Mouse (Mus musculus) layer of hippocampus, adult 2 months (tissue): ENCODE data around the gene Man2c1. TPM values are rescaled to one million over a fixed set of nuclear protein-coding genes. Genes with fewer than 3 reads are reported as not detected.
A peak's percentile ranks its signal among the peaks of the same experiment; 100 is the strongest.

Experiments
- DNase-seq, 2 experiments: peaks; one replicate each; pipeline ENCODE4 v3.0.0; 2022; ENCODE audit warnings: low spot score in 2 of 2
- H3K27ac ChIP-seq: fragments of 200-600 bp; 2 replicates; pipeline ENCODE4 v1.8.1; 2022
- H3K4me3 ChIP-seq: fragments of 200-600 bp; 2 replicates; pipeline ENCODE4 v1.8.1; 2022; ENCODE audit warnings: mild to moderate bottlenecking
- CTCF ChIP-seq: fragments of 200-600 bp; conservative IDR thresholded peaks from 2 replicates; pipeline ENCODE4 v1.8.1; 2022; ENCODE audit warnings: antibody characterized with exemption, mild to moderate bottlenecking, moderate library complexity
- long read RNA-seq, 2 experiments: library from polyadenylated mRNA; stranded (forward); transcript quantifications; one replicate each; pipeline ENCODE4 v2.0.0; 2021; ENCODE audit warnings: borderline mapping rate in 2 of 2
- total RNA-seq, 2 experiments: library from RNA; stranded (reverse); gene quantifications; 2 replicates each; pipeline ENCODE4 v1.2.3; 2021

Gene Man2c1
- total RNA-seq: 100 to 1,000 TPM; 162 to 175 TPM
- long read RNA-seq, experiment 1, transcript Man2c1-211 (26 exons, 3,820 nt): major isoform, 26 of 66 reads
- long read RNA-seq, experiment 1, partial matches to known transcripts: 10 of 66 reads
- long read RNA-seq, experiment 1, other reads (novel, unspliced or antisense): 29 of 66 reads
- long read RNA-seq, experiment 2, transcript Man2c1-211 (26 exons, 3,820 nt): major isoform, 31 of 65 reads
- long read RNA-seq, experiment 2, partial matches to known transcripts: 9 of 65 reads
- long read RNA-seq, experiment 2, other reads (novel, unspliced or antisense): 25 of 65 reads

GRCm38 (mm10) chr9:57130577-57131433 lies at the start of gene Man2c1:
Gene Man2c1 (plus strand): TSS chr9:57130690.
- TF ChIP-seq CTCF: peak; percentile 90
- Histone ChIP-seq H3K4me3 (peak within 1 kb of the TSS; percentile 92), H3K27ac (peak within 1 kb of the TSS; percentile 97)
- DNase-seq: peak; percentile 90 to 94

GRCm38 (mm10) chr9:57082236-57082635 lies 48.3 kb upstream of the Man2c1 start:
- TF ChIP-seq CTCF: no peak
- DNase-seq: no peak
- Histone ChIP-seq H3K4me3 (no peak overlapping the region), H3K27ac (no peak overlapping the region)

- DNase-seq: no peak
- no peak for TF ChIP-seq CTCF
- no peak overlapping the region for H3K27ac ChIP-seq
- H3K4me3 ChIP-seq: no peak overlapping the region
Observed at GRCm38 (mm10) chr9:57117261-57117755, 13.2 kb upstream of the Man2c1 start.

- DNase-seq: no peak
- TF ChIP-seq CTCF: no peak
- Histone ChIP-seq H3K27ac (peak overlapping the region; percentile 97), H3K4me3 (peak overlapping the region; percentile 92; the same call in 1 of the 2 replicates)
Observed at GRCm38 (mm10) chr9:57129641-57130040, 849 bp upstream of the Man2c1 start.

GRCm38 (mm10) chr9:57137246-57137645 lies 6.8 kb downstream of the Man2c1 start:
- TF ChIP-seq CTCF: no peak
- no peak for DNase-seq
- no peak overlapping the region for H3K27ac ChIP-seq

GRCm38 (mm10) chr9:57137777-57138176 lies 7.3 kb downstream of the Man2c1 start:
- DNase-seq: no peak
- TF ChIP-seq CTCF: no peak
- no peak overlapping the region for H3K4me3 ChIP-seq
- no peak overlapping the region for H3K27ac ChIP-seq

More at GRCm38 (mm10) chr9:57137246-57137645, 6.8 kb downstream of the Man2c1 start:
- H3K4me3 ChIP-seq: no peak overlapping the region

- H3K27ac ChIP-seq: no peak overlapping the region
- no peak overlapping the region for H3K4me3 ChIP-seq
- no peak for TF ChIP-seq CTCF
- DNase-seq: no peak
Observed at GRCm38 (mm10) chr9:57138507-57138906, 8.0 kb downstream of the Man2c1 start.

GRCm38 (mm10) chr9:57139110-57139509 lies 8.6 kb downstream of the Man2c1 start:
- H3K27ac ChIP-seq: no peak overlapping the region
- H3K4me3 ChIP-seq: no peak overlapping the region
- DNase-seq: no peak
- no peak for TF ChIP-seq CTCF

- DNase-seq: no peak
- no peak for TF ChIP-seq CTCF
- Histone ChIP-seq H3K4me3 (no peak overlapping the region), H3K27ac (no peak overlapping the region)
Observed at GRCm38 (mm10) chr9:57139571-57139970, 9.1 kb downstream of the Man2c1 start.

GRCm38 (mm10) chr9:57141417-57142353 lies 11.2 kb downstream of the Man2c1 start:
- no peak for DNase-seq
- Histone ChIP-seq H3K27ac (no peak overlapping the region), H3K4me3 (no peak overlapping the region)
- no peak for TF ChIP-seq CTCF

GRCm38 (mm10) chr9:57143212-57143611 lies 12.7 kb downstream of the Man2c1 start:
- no peak for TF ChIP-seq CTCF
- DNase-seq: no peak
- Histone ChIP-seq H3K4me3 (no peak overlapping the region), H3K27ac (no peak overlapping the region)

GRCm38 (mm10) chr9:57144830-57145229 lies 14.3 kb downstream of the Man2c1 start:
- DNase-seq: no peak
- no peak for TF ChIP-seq CTCF
- H3K4me3 ChIP-seq: no peak overlapping the region
- H3K27ac ChIP-seq: no peak overlapping the region
